Mouse (Mus musculus) stomach, embryonic 15.5 days (tissue): ENCODE measurements around the gene 9930022D16Rik. TPM values are rescaled to one million over a fixed set of nuclear protein-coding genes. Genes with fewer than 3 reads are reported as not detected.
A peak's percentile ranks its signal among the peaks of the same experiment; 100 is the strongest.

Source experiments
- ATAC-seq: fragments of 200-750 bp; cut with Nextera tagmentation; 2 replicates; pipeline ENCODE4 v1.8.0; 2017; ENCODE audit warnings: low read depth, moderate number of reproducible peaks, moderate TSS enrichment; ENCODE audit not compliant: insufficient read depth, low FRiP score
- H3K27ac ChIP-seq: fragments of 300-500 bp; sonication (generic); 2 replicates; pipeline ENCODE4 v1.5.1; 2015; ENCODE audit warnings: mild to moderate bottlenecking, inconsistent platforms
- H3K27me3 ChIP-seq: fragments of 300-500 bp; sonication (generic); replicated peaks from 2 replicates; pipeline ENCODE4 v1.6.1; 2015; ENCODE audit warnings: inconsistent platforms
- H3K36me3 ChIP-seq: fragments of 300-500 bp; sonication (generic); 2 replicates; pipeline ENCODE4 v1.6.1; 2015; ENCODE audit warnings: inconsistent platforms
- H3K4me1 ChIP-seq: fragments of 300-500 bp; sonication (generic); 2 replicates; pipeline ENCODE4 v1.6.1; 2015; ENCODE audit warnings: inconsistent platforms
- H3K4me2 ChIP-seq: fragments of 300-500 bp; sonication (generic); 2 replicates; pipeline ENCODE4 v1.6.1; 2015; ENCODE audit warnings: mild to moderate bottlenecking, inconsistent platforms
- H3K4me3 ChIP-seq: fragments of 300-500 bp; sonication (generic); replicated peaks from 2 replicates; pipeline ENCODE4 v1.5.1; 2015; ENCODE audit warnings: inconsistent platforms
- H3K9ac ChIP-seq: fragments of 300-500 bp; sonication (generic); 2 replicates; pipeline ENCODE4 v1.6.1; 2015; ENCODE audit warnings: inconsistent platforms
- H3K9me3 ChIP-seq: fragments of 300-500 bp; sonication (generic); 2 replicates; pipeline ENCODE4 v1.6.1; 2016; ENCODE audit warnings: inconsistent platforms
- WGBS: fragments of 180-500 bp; shearing (Covaris S2); methylation state at CpG from one replicate; pipeline ENCODE4 v1.1.7; 2015; 5-methylcytosine and 5-hydroxymethylcytosine counted together
- polyA plus RNA-seq: library from polyadenylated mRNA; unstranded; fragments of >200 nt; fragmentation: Nextera tagmentation; extraction: Ambion mirVana; gene quantifications from 2 replicates; pipeline ENCODE4 v1.2.1, GENCODE M21; 2015

Gene 9930022D16Rik
- polyA plus RNA-seq, 1 experiment from 2014 or later = not detected

DNA sequence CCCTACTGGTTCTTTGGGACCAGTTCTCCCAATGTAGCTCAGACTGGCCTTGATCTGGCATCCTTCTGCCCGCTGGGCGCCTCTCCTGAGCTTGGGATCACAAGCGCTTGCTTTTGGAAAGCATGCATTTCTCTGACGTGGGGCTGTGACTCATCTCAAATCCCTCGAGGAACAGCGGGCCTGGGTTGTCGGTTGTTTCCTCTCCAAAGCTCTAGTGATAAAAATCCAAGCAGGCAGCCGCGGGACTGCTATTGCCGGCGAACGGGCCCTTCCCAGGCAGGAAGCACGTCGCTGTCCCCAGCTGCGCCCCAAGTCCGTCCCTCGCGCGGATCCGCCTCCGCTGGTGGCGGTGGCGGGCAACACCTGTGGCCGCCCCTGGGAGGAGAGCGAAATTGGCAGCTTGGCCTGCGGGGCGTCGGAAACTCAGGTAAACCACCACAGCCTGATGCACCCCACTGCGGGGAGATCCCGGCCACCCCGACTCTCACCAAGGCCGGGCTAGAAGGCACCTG, 26.2 kb downstream of the 9930022D16Rik start:
- Histone ChIP-seq H3K36me3 (peaks cover 10% of the 10 kb centered on the region), H3K9ac (peak overlapping the region; percentile 33; the same call in 1 of the 2 replicates), H3K9me3 (no peaks in the 10 kb centered on the region), H3K27ac (peak overlapping the region; percentile 42; the same call in 1 of the 2 replicates), H3K4me1 (no peaks in the 10 kb centered on the region), H3K4me3 (peak overlapping the region; percentile 58), H3K4me2 (peak overlapping the region; percentile 86), H3K27me3 (no peaks in the 10 kb centered on the region)
- WGBS = 2% methylated on average over 32 of the region's 32 CpGs
- ATAC-seq = peak; percentile 78

DNA sequence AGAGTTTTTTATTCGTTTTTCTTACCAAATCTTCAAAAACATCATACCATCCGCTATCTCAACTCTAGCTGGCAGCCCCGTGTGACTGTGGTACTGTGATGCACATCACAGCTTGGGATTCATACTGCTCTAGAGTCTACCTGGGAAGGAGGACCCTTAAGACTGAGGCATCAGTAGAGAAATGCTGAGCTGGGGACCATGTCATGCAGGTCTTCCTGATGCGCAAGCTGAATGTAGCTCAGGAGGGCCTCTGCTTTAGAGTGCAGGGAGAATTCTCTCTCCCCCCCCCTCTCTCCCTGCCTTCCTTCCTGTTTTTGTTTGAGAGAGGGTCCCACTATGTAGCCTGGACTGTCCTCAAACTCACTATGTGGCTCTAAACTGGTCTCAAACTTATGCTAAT, 26.9 kb downstream of the 9930022D16Rik start:
- Histone ChIP-seq H3K4me1 (no peaks in the 10 kb centered on the region), H3K4me3 (peak overlapping the region; percentile 58), H3K27ac (no peak overlapping the region), H3K36me3 (0 out of 2 replicates have a peak, but pooled peaks cover 5% of the 10 kb centered on the region), H3K27me3 (no peaks in the 10 kb centered on the region), H3K9ac (no peak overlapping the region), H3K9me3 (no peaks in the 10 kb centered on the region), H3K4me2 (peak overlapping the region; percentile 86)
- no peak for ATAC-seq
- WGBS = 64% methylated on average over 4 of the region's 4 CpGs

DNA sequence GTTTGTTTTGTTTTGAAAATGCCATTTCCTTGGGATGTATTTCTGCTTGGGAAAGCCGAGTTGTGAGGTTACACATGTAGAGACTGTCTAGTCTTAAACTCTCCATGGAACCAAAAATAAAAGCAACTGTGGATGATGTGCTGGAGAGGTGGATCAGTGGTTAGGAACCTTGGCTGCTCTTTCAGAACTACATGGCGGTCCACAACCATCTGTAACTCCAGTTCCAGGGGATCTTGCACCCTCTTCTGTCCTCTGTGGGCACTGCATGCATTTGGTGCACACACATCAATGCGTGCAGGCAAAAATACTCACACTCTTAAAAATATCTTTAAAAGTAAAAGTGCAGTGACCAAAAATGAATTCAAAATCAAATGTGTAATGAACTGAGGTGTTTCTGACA, 27.4 kb downstream of the 9930022D16Rik start:
- no peaks in the 10 kb centered on the region for H3K9me3 ChIP-seq
- no peak overlapping the region for H3K27ac ChIP-seq
- no peak overlapping the region for H3K4me3 ChIP-seq
- H3K27me3 ChIP-seq = no peaks in the 10 kb centered on the region
- H3K9ac ChIP-seq = no peak overlapping the region
- no peak for ATAC-seq
- H3K4me2 ChIP-seq = no peak overlapping the region
- 0 out of 2 replicates have a peak, but pooled peaks cover 5% of the 10 kb centered on the region for H3K36me3 ChIP-seq
- WGBS = 76% methylated on average over 3 of the region's 3 CpGs
- H3K4me1 ChIP-seq = no peaks in the 10 kb centered on the region

DNA sequence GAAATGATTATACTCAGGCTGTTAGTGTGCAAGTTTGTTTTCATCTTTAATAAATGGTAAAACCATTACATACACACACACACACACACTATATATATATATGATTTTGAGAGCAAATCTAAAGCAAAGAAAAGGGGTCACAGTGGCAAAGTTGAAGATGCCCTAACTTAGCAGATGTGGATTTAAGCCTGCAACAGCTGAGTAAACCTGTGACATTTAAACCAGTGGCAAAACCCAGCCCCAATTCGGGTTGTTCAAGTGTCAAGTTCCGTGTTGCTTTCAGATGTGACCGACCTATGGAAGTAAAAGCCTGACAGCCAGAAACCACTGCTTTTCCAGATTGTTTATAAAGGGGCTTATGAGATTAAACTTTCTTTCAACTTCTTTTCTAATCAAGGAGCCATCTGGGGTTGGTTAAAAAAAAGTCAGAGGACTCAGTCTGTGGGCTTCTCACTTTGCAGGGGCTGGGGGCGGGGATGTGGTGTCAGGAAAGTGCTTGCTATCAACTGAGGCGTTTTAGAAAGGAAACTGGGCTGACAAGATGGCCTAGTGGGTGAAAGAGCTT, 28.5 kb downstream of the 9930022D16Rik start:
- WGBS = 29% methylated on average over 5 of the region's 5 CpGs
- no peak for ATAC-seq
- H3K27ac ChIP-seq = no peak overlapping the region
- H3K36me3 ChIP-seq = no peaks in the 10 kb centered on the region
- no peak overlapping the region for H3K4me3 ChIP-seq
- no peaks in the 10 kb centered on the region for H3K4me1 ChIP-seq
- no peaks in the 10 kb centered on the region for H3K27me3 ChIP-seq
- no peaks in the 10 kb centered on the region for H3K9me3 ChIP-seq
- no peak overlapping the region for H3K9ac ChIP-seq
- H3K4me2 ChIP-seq = no peak overlapping the region

DNA sequence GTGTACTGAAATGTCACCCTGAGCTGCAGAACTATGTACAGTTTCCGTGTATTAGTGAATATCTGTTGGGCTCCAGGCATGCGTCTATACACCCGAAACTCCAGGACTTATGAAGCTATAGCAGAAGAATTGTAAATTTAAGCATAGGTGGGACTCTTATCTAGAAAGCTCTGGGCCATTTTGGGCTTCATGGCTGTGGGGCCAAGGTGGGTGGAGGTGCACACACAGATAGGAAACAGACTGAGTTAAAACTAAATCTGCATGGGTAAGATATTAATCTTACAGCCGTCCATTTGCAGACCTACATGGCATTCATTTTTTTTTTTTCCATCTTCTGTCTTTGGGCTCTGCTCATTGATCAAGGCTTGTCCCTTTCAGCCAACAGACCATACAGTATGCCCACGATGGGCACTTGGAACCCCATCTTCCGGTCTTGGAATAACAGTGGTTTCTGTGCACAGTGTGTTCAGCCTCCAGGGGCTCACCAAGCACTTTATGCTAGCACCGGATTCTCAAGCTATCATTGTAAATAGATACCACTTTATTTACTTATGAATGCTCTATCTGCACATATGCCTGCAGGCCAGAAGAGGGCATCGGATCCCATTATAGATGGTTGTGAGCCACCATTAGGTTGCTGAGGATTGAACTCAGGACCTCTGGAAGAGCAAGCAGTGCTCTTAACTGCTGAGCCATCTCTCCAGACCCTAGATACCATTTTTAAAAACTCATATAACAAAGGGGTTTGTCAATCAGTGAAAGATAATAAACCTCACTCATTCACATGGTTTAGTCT, 29.9 kb downstream of the 9930022D16Rik start:
- 89% methylated on average over 8 of the region's 8 CpGs for WGBS
- H3K9ac ChIP-seq = no peak overlapping the region
- no peak overlapping the region for H3K4me2 ChIP-seq
- no peaks in the 10 kb centered on the region for H3K9me3 ChIP-seq
- no peaks in the 10 kb centered on the region for H3K4me1 ChIP-seq
- H3K36me3 ChIP-seq = no peaks in the 10 kb centered on the region
- no peak for ATAC-seq
- no peak overlapping the region for H3K27ac ChIP-seq
- no peaks in the 10 kb centered on the region for H3K27me3 ChIP-seq
- no peak overlapping the region for H3K4me3 ChIP-seq

DNA sequence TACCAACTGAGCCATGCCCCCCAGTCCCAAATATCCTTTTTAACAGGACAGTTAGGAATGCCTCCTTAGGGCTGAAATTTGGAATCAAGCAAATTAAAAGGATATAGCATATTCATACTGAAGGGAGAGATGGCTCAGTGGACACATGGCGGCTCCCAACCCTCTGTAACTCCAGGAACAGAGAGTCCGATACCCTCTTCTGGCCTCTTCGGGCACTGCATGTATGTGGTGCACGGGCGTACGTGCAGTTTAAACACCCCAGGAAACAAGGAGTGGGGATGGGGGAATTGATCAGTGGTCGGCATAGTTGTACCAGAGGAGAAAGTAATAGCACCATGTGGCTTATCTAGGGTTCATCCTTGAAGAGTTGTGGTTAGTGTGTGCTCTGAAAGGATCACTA, 30.9 kb downstream of the 9930022D16Rik start:
- WGBS = 56% methylated on average over 7 of the region's 7 CpGs

DNA sequence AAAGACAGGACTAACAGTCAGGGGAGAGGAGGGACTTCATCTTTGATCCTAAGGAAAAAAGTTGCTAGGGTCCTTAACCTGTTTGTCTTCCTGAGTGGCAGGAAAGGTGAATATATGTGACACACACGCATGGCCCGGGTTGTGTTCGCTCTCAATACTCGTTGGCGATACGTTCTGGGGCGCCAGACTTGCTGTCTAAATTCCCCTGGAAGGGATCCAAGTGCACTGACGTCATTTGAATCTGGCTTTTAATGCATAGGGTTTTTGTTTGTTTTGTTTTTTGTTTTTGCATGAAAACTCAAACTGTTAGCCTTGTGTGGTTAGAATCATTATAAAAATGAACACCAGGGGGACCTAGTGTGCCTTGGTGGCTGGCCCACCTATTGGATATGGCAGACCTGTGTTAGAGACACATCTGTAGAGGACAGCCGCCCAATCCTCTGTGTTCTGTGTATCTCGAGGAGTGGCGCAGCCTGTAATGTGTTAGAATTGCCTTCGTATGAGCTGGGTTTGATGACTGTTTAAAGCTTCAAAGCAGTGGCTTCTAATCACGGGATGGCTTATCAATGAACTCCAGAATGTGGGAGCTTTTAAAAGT, 31.8 kb downstream of the 9930022D16Rik start:
- no peak for ATAC-seq
- Histone ChIP-seq H3K9ac (no peak overlapping the region), H3K9me3 (no peaks in the 10 kb centered on the region), H3K27ac (no peak overlapping the region), H3K4me3 (no peak overlapping the region), H3K4me2 (no peak overlapping the region), H3K36me3 (no peaks in the 10 kb centered on the region), H3K4me1 (no peaks in the 10 kb centered on the region), H3K27me3 (no peaks in the 10 kb centered on the region)
- 44% methylated on average over 13 of the region's 13 CpGs for WGBS

More for the DNA sequence above, 30.9 kb downstream of the 9930022D16Rik start:
- Histone ChIP-seq H3K4me2 (no peak overlapping the region), H3K27ac (no peak overlapping the region), H3K36me3 (no peaks in the 10 kb centered on the region), H3K9me3 (no peaks in the 10 kb centered on the region), H3K4me1 (no peaks in the 10 kb centered on the region), H3K4me3 (no peak overlapping the region), H3K9ac (no peak overlapping the region), H3K27me3 (no peaks in the 10 kb centered on the region)
- no peak for ATAC-seq

DNA sequence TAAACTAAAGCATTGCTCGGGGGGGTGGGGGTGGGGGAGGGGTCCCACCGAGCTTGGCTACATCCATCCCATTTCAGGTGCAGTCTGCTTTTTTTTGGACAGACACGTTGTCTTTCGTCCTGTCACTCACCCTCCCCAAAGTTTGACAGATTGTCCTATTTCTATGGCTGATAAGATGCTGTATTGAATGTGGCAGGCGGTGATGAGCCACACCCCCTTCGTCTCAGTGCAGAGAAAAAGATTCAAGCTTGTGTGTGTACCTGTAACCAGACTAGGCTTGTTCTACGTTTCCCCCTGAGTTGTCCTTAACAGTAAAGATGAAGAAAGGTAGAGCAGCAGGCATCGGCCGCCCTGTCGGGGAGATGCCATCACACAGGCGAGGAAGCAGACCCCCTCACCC, 37.5 kb downstream of the 9930022D16Rik start:
- H3K4me3 ChIP-seq = no peak overlapping the region
- no peak for ATAC-seq
- WGBS = 72% methylated on average over 11 of the region's 11 CpGs

DNA sequence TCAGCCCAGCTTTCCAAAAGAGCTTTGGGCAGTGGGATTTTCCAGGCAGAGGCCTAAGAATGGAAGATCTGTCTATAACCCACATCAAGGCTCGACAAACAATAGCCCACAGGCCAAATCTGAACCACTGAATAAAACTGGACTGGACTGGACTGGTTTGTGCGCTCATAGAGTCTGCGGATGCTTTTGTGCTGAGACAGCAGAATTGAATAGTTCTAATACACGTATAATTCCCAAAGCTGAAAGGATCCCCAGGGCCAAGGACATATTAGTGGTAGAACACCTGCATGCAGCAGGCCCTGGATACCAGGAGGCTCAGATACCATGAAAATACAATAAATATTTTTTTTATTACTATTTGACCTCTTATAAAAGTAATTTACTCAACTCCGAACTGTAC, 42.5 kb downstream of the 9930022D16Rik start:
- no peak for ATAC-seq
- no peaks in the 10 kb centered on the region for H3K4me1 ChIP-seq
- no peak overlapping the region for H3K4me2 ChIP-seq
- no peak overlapping the region for H3K27ac ChIP-seq
- H3K36me3 ChIP-seq = no peaks in the 10 kb centered on the region
- WGBS = 91% methylated on average over 5 of the region's 5 CpGs
- no peaks in the 10 kb centered on the region for H3K27me3 ChIP-seq
- H3K9ac ChIP-seq = no peak overlapping the region
- H3K4me3 ChIP-seq = no peak overlapping the region
- no peaks in the 10 kb centered on the region for H3K9me3 ChIP-seq

More for the DNA sequence above, 37.5 kb downstream of the 9930022D16Rik start:
- no peaks in the 10 kb centered on the region for H3K36me3 ChIP-seq
- H3K9me3 ChIP-seq = no peaks in the 10 kb centered on the region
- H3K27me3 ChIP-seq = no peaks in the 10 kb centered on the region
- H3K27ac ChIP-seq = no peak overlapping the region
- no peaks in the 10 kb centered on the region for H3K4me1 ChIP-seq
- H3K9ac ChIP-seq = no peak overlapping the region
- H3K4me2 ChIP-seq = no peak overlapping the region

DNA sequence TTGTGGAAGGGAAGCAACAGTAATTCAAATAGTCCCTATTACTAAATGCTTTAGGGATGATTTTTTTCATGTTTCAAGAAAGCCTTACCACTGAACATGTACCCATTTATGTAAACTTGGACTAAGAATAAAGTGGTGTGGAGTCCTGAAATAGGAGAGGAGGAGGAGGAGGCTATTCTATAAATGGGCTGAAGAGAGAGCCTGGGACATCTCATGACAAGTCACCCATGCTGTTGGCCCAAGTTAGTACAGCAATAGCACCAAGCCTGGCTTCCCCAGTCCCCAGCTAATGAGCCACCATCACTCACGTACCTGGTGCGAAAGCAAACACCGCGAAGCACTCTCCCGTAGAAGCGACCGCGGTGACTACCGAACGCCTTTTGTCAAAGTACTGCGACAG, 44.4 kb downstream of the 9930022D16Rik start:
- Histone ChIP-seq H3K9me3 (no peaks in the 10 kb centered on the region), H3K9ac (no peak overlapping the region), H3K4me1 (no peaks in the 10 kb centered on the region), H3K27me3 (no peaks in the 10 kb centered on the region), H3K4me2 (no peak overlapping the region), H3K4me3 (no peak overlapping the region), H3K36me3 (no peaks in the 10 kb centered on the region), H3K27ac (no peak overlapping the region)
- ATAC-seq = no peak
- 94% methylated on average over 11 of the region's 11 CpGs for WGBS

DNA sequence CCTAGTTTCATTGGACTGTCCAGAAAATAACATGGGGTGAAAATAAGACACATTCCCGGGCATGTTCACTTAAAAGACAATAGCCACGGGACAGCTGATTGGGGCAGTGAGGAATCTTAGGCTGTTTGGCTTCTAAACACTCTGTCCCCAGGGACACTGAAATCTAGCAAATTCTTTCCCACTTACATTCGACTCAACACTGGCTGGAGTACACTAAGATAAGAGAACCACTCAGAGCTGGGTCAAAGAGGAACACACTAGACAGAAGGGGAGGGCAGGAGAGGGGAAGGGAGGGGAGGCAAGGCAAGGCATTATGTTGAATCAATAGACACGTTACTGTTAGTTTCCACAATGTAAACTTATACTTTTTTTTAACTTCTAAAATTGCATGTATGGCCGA, 46.9 kb downstream of the 9930022D16Rik start:
- WGBS = 45% methylated on average over 5 of the region's 5 CpGs
- H3K36me3 ChIP-seq = no peaks in the 10 kb centered on the region
- H3K4me1 ChIP-seq = no peaks in the 10 kb centered on the region
- H3K4me2 ChIP-seq = no peak overlapping the region
- H3K27ac ChIP-seq = no peak overlapping the region
- no peaks in the 10 kb centered on the region for H3K9me3 ChIP-seq
- H3K4me3 ChIP-seq = no peak overlapping the region
- ATAC-seq = no peak; the same call in 1 of the 2 replicates
- no peak overlapping the region for H3K9ac ChIP-seq
- H3K27me3 ChIP-seq = no peaks in the 10 kb centered on the region

DNA sequence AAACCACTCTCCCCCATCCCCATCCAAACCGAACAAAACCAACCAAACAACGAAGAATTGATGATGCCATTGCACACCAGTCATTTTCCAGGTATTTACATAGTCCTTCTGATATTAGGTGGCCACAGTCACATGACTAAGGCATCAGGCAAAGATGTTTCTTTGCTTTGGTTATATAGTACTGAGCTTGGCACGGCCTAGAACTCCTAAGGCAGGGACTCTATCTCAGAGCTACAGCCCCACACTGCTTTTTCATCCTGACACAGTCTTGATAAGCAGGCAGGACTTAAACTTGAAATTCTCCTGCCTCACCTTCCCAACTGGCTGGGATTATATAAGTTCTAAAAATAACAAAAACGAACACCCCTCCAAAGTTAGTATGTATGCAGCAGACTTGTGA, 51.4 kb downstream of the 9930022D16Rik start:
- H3K36me3 ChIP-seq = no peaks in the 10 kb centered on the region
- H3K4me1 ChIP-seq = no peaks in the 10 kb centered on the region
- no peak overlapping the region for H3K4me2 ChIP-seq
- no peaks in the 10 kb centered on the region for H3K9me3 ChIP-seq
- no peak overlapping the region for H3K4me3 ChIP-seq
- no peak; the same call in 1 of the 2 replicates for ATAC-seq
- 79% methylated on average over 4 of the region's 4 CpGs for WGBS
- no peak overlapping the region for H3K27ac ChIP-seq
- no peaks in the 10 kb centered on the region for H3K27me3 ChIP-seq
- no peak overlapping the region for H3K9ac ChIP-seq
